10 mouse cellular contexts compared by ENCODE assay signal in genomic region chr1:128082800-128083199, GRCm38 (mm10). TPM values are rescaled to one million over a fixed set of nuclear protein-coding genes. Genes with fewer than 3 reads are reported as not detected.
DNase-seq lines count a peak whose midpoint lies in the region; ATAC-seq lines count a peak whose summit lies in the region.
"Had no signal": no experiment of that assay in that cellular context is flagged by ENCODE, and none has a peak within 500 bp of the region (broad histone marks: within the 10 kb centered on the region; RNA-seq: fewer than 3 reads in every experiment).

No protein-coding gene starts in this region.

- 62% methylated on average over 7 of the region's 7 CpGs for WGBS in hindbrain, embryonic 14.5 days
- WGBS in hindbrain, embryonic 11.5 days = 82% methylated on average over 7 of the region's 7 CpGs
- 88% methylated on average over 7 of the region's 7 CpGs for WGBS in midbrain, embryonic 10.5 days
- WGBS in midbrain, embryonic 16.5 days = 64% methylated on average over 7 of the region's 7 CpGs

- no peak overlapping the region for H3K4me3 ChIP-seq in hindbrain, embryonic 14.5 days (replicated peaks; ENCODE audit: low read length)
- H3K4me3 ChIP-seq in hindbrain, embryonic 11.5 days (ENCODE audit: low read depth, low read length) = no peak overlapping the region
- no peak overlapping the region for H3K4me3 ChIP-seq in midbrain, embryonic 10.5 days
- no peak overlapping the region for H3K4me3 ChIP-seq in midbrain, embryonic 16.5 days (ENCODE audit: low read depth, low read length)

- H3K27ac ChIP-seq in hindbrain, embryonic 14.5 days = no peak overlapping the region
- no peak overlapping the region for H3K27ac ChIP-seq in hindbrain, embryonic 11.5 days (ENCODE audit: low read depth, low read length)
- peak overlapping the region; percentile 13; the same call in 1 of the 2 replicates for H3K27ac ChIP-seq in midbrain, embryonic 10.5 days (replicated peaks)
- H3K27ac ChIP-seq in midbrain, embryonic 16.5 days (ENCODE audit: low read length) = no peak overlapping the region
- H3K27ac ChIP-seq: liver, embryonic 14.5 days had no signal

- ATAC-seq in hindbrain, embryonic 14.5 days (ENCODE audit: low FRiP score) = peak; percentile 43; the same call in 1 of the 2 replicates
- ATAC-seq in hindbrain, embryonic 11.5 days (ENCODE audit: low FRiP score) = no peak
- ATAC-seq in midbrain, embryonic 16.5 days = no peak
- no peak for ATAC-seq in monocyte, adult 5-6 weeks (replicated peaks; ENCODE audit: insufficient number of reproducible peaks, low FRiP score, low TSS enrichment, poor library complexity, severe bottlenecking)

- H3K9ac ChIP-seq in hindbrain, embryonic 14.5 days = no peak overlapping the region
- no peak overlapping the region for H3K9ac ChIP-seq in hindbrain, embryonic 11.5 days (ENCODE audit: low read depth, low read length)
- H3K9ac ChIP-seq in midbrain, embryonic 16.5 days (ENCODE audit: low read depth, low read length) = no peak overlapping the region
- H3K9ac ChIP-seq: liver, embryonic 14.5 days had no signal

- no peaks in the 10 kb centered on the region for H3K27me3 ChIP-seq in hindbrain, embryonic 14.5 days (ENCODE audit: control insufficient read depth, insufficient read depth, low read length)
- no peaks in the 10 kb centered on the region for H3K27me3 ChIP-seq in hindbrain, embryonic 11.5 days (ENCODE audit: control insufficient read depth, insufficient read depth, low read length)
- no peaks in the 10 kb centered on the region for H3K27me3 ChIP-seq in midbrain, embryonic 10.5 days (ENCODE audit: low read depth, poor library complexity, severe bottlenecking)
- H3K27me3 ChIP-seq in midbrain, embryonic 16.5 days (ENCODE audit: control insufficient read depth, insufficient read depth, low read depth, low read length) = no peaks in the 10 kb centered on the region

- peaks cover 4% of the 10 kb centered on the region; the same call in 1 of the 2 replicates for H3K4me1 ChIP-seq in hindbrain, embryonic 14.5 days (replicated peaks; ENCODE audit: control insufficient read depth, insufficient read depth, low read length)
- H3K4me1 ChIP-seq in hindbrain, embryonic 11.5 days (replicated peaks; ENCODE audit: control insufficient read depth, insufficient read depth, low read length) = no peaks in the 10 kb centered on the region
- H3K4me1 ChIP-seq in midbrain, embryonic 10.5 days = peaks cover 6% of the 10 kb centered on the region
- H3K4me1 ChIP-seq in midbrain, embryonic 16.5 days (ENCODE audit: control insufficient read depth, insufficient read depth, low read length) = no peaks in the 10 kb centered on the region

- no peaks in the 10 kb centered on the region for H3K36me3 ChIP-seq in hindbrain, embryonic 14.5 days (replicated peaks; ENCODE audit: control insufficient read depth, insufficient read depth)
- no peaks in the 10 kb centered on the region for H3K36me3 ChIP-seq in hindbrain, embryonic 11.5 days (ENCODE audit: control insufficient read depth, insufficient read depth, low read length)
- peaks cover 47% of the 10 kb centered on the region for H3K36me3 ChIP-seq in midbrain, embryonic 10.5 days
- H3K36me3 ChIP-seq in midbrain, embryonic 16.5 days (ENCODE audit: control insufficient read depth, insufficient read depth, low read length) = no peaks in the 10 kb centered on the region

- H3K9me3 ChIP-seq in hindbrain, embryonic 14.5 days (ENCODE audit: control insufficient read depth, low read length) = no peaks in the 10 kb centered on the region
- no peaks in the 10 kb centered on the region for H3K9me3 ChIP-seq in hindbrain, embryonic 11.5 days (ENCODE audit: control insufficient read depth, low read length)
- no peaks in the 10 kb centered on the region for H3K9me3 ChIP-seq in midbrain, embryonic 10.5 days (replicated peaks)
- no peaks in the 10 kb centered on the region for H3K9me3 ChIP-seq in midbrain, embryonic 16.5 days (replicated peaks; ENCODE audit: control insufficient read depth, low read length, poor library complexity, severe bottlenecking)

- DNase-seq in adrenal gland, postnatal 14 days = peak; percentile 23
- no peak for DNase-seq in adrenal gland, adult 8-10 months
- DNase-seq in hindbrain, embryonic 14.5 days (ENCODE audit: low spot score) = no peak
- no peak for DNase-seq in hindbrain, embryonic 11.5 days (ENCODE audit: low spot score)
- no peak for DNase-seq in midbrain, embryonic 10.5 days (ENCODE audit: low spot score)
- peak; percentile 34 to 76 for DNase-seq in kidney, postnatal 25 days
- DNase-seq: adrenal gland, postnatal 25 days had no signal

- H3K4me2 ChIP-seq in hindbrain, embryonic 14.5 days (replicated peaks) = no peak overlapping the region
- no peak overlapping the region for H3K4me2 ChIP-seq in hindbrain, embryonic 11.5 days (replicated peaks; ENCODE audit: low read depth, low read length)
- H3K4me2 ChIP-seq in midbrain, embryonic 16.5 days (ENCODE audit: low read length) = no peak overlapping the region

RNA-seq across cellular contexts. Expression of gene Zranb3, which starts 20.0 kb away (rescaled TPM):
- 5.1 and 6.0 TPM in 2 replicates for total RNA-seq in adrenal gland, postnatal 14 days (2021)
- 1 to 10 TPM; 4.2 to 7.9 (median 5.8) TPM for total RNA-seq in adrenal gland, adult 8-10 months (2022)
- polyA plus RNA-seq in hindbrain, embryonic 14.5 days (2014; fragmentation: Nextera tagmentation; extraction: Ambion mirVana) = 3.6 and 5.0 TPM in 2 replicates
- polyA plus RNA-seq in hindbrain, embryonic 11.5 days (2014; fragmentation: Nextera tagmentation; extraction: Ambion mirVana) = 11.3 and 12.7 TPM in 2 replicates
- polyA plus RNA-seq in midbrain, embryonic 10.5 days (2016; fragmentation: Nextera tagmentation; extraction: Ambion mirVana) = 15.0 and 16.3 TPM in 2 replicates
- polyA plus RNA-seq in midbrain, embryonic 16.5 days (2015; fragmentation: Nextera tagmentation; extraction: Ambion mirVana) = 2.6 and 3.4 TPM in 2 replicates
- total RNA-seq in monocyte, adult 5-6 weeks (2017) = 1.9 to 5.7 TPM (median 5.4 TPM) in 3 replicates

RNA-seq across cellular contexts. Expression of gene R3hdm1, which starts 20.3 kb away (rescaled TPM):
- total RNA-seq in adrenal gland, postnatal 14 days (2021) = 67.1 and 75.3 TPM in 2 replicates
- 100 to 1,000 TPM in 1 of 4 experiments, 10 to 100 TPM in 3; 65.5 to 109 (median 82.9) TPM for total RNA-seq in adrenal gland, adult 8-10 months (2022)
- 87.3 and 87.7 TPM in 2 replicates for polyA plus RNA-seq in hindbrain, embryonic 14.5 days (2014; fragmentation: Nextera tagmentation; extraction: Ambion mirVana)
- 91.8 and 114 TPM in 2 replicates for polyA plus RNA-seq in hindbrain, embryonic 11.5 days (2014; fragmentation: Nextera tagmentation; extraction: Ambion mirVana)
- 72.2 and 82.9 TPM in 2 replicates for polyA plus RNA-seq in midbrain, embryonic 10.5 days (2016; fragmentation: Nextera tagmentation; extraction: Ambion mirVana)
- polyA plus RNA-seq in midbrain, embryonic 16.5 days (2015; fragmentation: Nextera tagmentation; extraction: Ambion mirVana) = 84.1 and 89.1 TPM in 2 replicates
- 41.9 to 91.3 TPM (median 53.3 TPM) in 3 replicates for total RNA-seq in monocyte, adult 5-6 weeks (2017)

Comparison
In these comparisons a context has a peak if more than half of its experiments do, and no peak if none do; other contexts are left out.
1. DNase-seq: peak in adrenal gland, postnatal 14 days (single experiment) and kidney, postnatal 25 days (2 of 2); none in adrenal gland, adult 8-10 months (single experiment), hindbrain, embryonic 14.5 days (single experiment), hindbrain, embryonic 11.5 days (single experiment) and midbrain, embryonic 10.5 days (single experiment).